Mouse (Mus musculus) frontal cortex, postnatal 25 days (tissue): ENCODE measurements around the gene Nps.
"Not testable (repeated sequence)": the region's sequence is repeated elsewhere in the genome, so short reads cannot be mapped to it uniquely, and the experiment has no call there.

Source experiments
- DNase-seq, 2 experiments: peaks; one replicate each; pipeline ENCODE4 v3.0.0; 2022; ENCODE audit warnings: low spot score in 2 of 2

Gene Nps

GRCm38 (mm10) chr7:135258053-135258753 lies at the start of gene Nps:
TSS of gene Nps (plus strand) at chr7:135258703.
- not testable (repeated sequence) for DNase-seq

DNA sequence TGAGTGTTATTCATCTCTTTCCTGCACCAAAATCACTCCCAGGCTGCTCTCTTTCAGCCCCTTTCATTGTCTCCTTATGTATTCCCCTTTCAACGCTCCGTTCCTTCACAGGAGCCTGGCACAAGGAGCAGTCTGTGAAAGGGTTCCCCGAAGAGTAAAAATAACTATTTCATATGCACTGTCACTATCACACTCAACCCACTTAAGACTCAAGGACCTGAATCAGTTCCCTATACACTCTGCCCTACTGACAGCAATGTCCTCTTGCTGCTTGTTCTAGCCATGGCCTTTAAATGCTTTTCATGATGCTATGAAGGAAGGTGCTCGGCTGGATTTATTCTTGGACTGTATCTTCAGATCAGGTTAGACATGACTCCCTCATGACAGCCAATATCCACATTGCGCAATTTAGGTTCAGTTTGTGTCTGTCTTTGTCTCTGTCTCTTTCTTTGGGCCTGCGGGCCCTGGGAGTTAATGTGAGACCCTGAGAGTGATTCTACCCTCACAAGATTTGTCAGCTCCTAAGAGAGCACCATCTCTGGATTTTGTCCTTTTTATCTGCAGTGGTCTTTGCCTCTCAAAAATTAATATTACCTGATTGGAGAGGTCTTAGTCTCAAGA lies 49.4 kb upstream of the Nps start:
- no peak for DNase-seq

GRCm38 (mm10) chr7:135210296-135210695 lies 48.2 kb upstream of the Nps start:
- DNase-seq = no peak

DNA sequence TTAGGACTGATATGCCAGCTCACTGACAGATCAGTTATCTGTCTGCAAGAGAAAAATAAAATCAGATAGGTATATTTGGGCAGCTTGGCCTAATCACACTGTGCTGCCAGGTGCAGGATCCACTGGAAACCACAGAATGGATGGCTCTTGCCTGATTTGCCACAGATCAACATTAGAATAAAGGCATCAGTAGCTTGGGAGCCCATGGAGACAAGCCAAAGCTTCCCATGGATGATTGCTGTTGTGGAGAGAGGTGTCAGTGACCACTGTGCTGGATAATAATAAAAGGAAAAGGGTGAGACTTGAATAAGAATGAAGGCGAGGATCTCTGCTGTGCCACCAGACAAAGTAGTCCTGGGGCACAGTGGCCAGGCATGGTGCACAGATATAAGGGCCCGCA lies 47.7 kb upstream of the Nps start:
- DNase-seq = no peak

- no peak for DNase-seq
Measured at GRCm38 (mm10) chr7:135212505-135212904, 46.0 kb upstream of the Nps start.

- no peak for DNase-seq
Measured at GRCm38 (mm10) chr7:135221475-135221874, 37.0 kb upstream of the Nps start.

DNA sequence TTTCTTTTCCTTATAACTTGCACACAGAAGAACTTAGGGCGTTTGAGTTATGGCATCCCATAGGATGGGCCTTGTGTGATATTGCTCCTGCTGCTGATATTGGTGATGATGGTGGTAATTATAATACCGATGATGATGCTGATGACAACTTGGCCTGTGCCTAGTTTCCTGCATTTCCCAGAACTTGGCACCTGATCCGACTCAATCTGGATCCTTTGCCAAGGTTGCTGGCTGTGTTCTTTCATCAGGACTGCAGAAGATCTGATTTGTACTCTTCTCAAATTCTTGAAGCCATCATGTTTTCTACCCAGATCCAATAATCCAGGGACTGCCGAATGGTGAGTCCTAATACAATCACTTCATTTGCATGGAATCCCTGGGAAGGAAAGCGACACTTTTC lies 32.5 kb upstream of the Nps start:
- DNase-seq = no peak

DNA sequence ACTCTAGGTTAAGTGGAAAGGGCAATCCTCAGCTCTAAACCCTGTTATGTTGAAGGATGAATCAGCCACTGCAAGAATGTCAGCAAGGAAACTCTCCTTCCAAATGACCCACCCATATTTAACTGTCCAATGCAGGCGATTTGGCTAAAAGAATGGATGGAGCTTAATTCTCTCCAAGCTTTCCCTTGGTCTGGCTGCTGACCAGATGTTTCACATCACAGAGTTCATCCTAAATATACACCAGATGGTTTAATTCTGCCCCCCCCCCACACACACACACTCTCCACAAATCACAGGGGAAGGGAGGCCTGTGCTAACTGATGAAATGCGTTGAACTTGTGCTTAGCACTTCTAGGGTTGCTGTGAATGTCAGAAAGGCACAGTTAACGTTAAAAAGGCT lies 21.4 kb upstream of the Nps start:
- no peak for DNase-seq

DNA sequence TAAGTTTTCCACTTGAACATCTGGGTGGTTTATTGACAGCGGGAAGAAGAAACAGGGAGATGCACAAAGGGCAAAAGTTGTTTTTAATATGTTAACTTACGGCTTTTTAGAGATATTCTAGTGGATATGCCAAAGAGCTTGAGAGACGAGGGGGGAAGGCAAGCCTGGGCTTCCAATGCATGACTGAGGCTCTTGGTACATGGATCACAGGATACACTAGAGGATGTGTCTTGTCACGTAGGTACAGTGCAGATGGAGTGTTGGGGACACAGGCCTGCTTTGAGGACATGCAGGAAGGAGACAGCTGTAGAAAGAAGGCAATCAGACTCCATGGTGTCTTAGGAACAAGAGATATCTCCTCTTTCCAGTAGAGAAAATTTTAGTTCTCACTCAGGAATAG lies 19.1 kb upstream of the Nps start:
- no peak for DNase-seq

DNA sequence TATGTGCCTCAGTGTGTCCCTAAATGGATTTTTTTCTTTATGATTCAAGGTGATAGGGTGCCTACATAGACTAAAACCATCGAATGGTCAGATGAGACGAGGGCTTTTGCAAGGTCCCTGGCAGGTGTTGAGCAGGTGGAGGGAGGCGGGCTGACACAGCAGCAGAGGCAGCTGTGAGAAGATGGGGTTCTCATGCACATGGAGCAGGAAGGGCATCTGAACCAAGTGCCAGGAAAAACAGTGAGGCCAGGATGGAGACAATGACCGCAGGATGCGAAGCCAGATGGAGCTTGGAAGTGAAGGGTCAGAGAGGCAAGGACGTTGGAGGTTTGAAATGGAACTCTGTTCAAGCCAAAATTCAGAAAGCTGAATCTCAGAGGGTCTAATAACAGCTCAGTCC lies 18.5 kb upstream of the Nps start:
- DNase-seq = no peak

- no peak for DNase-seq
Measured at GRCm38 (mm10) chr7:135240636-135241035, 17.9 kb upstream of the Nps start.

- DNase-seq = no peak
Measured at GRCm38 (mm10) chr7:135244171-135244880, 14.2 kb upstream of the Nps start.

DNA sequence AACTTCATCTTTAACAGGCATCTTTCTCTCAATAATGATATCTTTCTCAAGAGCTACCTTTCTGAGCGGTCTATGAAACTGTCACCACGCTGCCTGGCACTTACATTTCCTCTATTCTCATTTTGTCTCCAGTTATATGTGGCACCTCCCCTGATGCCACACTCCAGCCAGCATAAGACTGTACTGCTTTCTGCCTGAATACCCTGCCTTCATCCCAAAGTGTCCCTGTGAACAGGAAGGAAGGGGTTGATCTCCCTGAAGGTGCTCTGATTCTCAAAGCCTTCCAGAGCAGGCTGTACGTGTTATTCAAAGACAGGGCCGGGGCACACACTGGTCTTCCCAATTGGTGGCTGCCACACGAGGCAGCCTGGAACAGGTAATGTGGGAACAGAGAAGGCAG lies 12.1 kb upstream of the Nps start:
- no peak for DNase-seq

GRCm38 (mm10) chr7:135253249-135253648 lies 5.3 kb upstream of the Nps start:
- no peak for DNase-seq

DNA sequence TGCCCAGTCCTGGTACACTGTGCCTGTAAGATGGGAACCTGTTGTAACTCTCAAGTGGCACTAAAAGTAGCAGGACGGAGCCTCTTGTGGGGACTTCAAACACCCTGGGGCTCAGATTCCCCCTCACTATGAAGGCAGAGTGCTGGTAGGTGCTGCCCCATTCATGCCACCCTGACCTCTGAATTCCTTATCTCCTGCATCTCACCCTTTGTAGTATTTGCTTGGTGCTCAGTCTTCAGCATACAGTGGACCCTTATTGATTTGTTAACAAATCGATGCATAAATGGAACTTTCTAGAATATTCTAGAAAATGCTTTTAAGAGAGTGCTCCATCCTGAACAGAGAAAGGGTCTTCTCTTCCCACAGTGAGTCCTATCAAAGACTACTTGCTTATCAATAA lies 4.1 kb upstream of the Nps start:
- no peak for DNase-seq

DNA sequence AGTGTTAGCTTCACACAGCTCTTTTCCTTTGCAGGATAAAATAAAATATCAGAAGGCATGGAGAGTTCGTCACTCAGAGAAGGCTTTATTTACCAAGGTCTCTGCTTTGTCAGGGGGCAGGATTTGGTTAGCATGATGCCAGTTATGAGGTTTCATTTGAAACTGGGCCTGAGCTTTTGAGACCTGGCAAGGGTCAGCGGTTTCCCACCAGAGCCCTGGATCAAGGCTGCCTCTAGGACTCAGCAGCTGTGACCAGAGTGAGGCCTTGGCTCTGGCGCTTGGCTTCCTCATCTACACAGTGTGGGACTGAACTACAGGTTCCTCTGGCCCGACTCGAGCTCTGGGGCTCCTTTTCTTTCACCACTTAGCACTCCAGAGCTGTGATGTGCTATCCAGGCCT lies 12.5 kb downstream of the Nps start:
- DNase-seq = no peak

DNA sequence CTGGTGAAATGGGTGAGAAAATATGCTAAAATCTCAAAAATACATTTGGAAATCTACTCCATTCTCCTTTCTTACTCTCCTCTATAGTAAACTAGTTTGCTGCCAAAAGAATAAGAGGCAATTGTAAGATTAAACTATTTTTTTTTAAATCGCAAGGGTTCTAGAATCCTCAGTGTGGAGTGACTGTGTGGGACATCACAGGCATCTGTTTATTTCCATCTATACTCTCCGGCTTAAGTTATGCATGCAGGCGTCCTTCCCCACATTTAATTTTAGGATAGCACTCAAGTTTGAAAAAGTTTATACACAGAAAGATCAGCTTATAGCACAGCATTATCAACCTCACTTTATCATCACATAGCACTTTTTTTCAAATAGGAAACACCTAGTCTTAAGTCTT lies 24.7 kb downstream of the Nps start:
- no peak for DNase-seq

DNA sequence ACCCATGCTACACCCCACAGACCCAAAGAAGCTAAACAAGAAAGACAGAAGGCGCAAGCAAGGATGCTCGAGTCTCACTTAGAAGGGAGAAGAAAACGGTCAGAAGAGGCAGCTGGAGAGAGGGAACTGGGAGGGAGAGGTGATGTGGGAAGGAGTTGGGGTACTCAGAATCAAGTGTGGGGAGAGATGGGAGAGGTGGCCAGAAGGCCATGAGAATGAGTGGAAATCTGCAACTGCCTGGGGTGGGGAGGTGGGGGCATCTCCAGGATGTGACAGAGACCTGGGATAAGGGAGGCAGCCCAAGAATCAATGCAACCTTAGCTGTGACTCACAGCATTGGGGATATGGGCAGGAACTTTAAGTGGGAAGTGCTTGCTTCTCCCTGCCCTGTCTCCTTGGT lies 31.5 kb downstream of the Nps start:
- DNase-seq = no peak

GRCm38 (mm10) chr7:135291646-135292236 lies 33.2 kb downstream of the Nps start:
- DNase-seq = no peak

DNA sequence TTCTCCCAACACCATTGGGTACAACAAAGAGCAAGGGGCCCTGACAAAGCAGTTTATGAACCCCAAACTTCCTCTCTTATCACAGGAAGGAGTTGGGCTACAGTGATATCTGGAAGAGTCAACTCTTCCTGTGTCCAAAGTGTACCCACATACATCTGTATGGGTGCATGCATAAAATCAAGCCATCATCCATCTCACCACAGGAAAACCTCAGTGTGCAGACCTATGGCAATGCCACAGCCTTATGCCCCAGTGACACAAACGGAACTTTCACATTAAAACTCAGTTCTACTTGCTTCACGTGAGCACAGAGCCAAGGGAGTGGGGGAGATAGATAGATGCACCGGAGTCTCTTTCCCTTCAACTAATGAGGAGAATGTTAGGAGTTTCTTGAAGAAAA lies 36.0 kb downstream of the Nps start:
- DNase-seq = no peak

DNA sequence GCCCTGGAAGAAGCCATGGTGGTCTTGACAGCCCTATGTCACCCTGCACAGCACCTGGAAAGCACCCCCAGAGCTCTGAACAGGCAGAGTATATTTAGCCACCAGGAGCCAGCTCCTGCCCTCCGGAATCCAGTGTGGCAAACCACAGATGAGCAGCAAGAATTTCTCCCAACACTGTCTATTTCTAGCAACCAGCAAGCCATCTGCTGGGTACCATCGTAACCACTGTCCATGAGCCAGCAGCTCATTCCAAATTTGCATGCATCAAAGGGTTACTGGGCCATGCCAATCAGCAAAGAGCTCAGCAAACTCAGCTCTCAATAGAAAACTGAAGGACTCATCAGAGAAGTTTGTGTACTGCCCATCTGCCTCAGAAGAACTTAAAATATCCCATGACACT lies 46.0 kb downstream of the Nps start:
- no peak for DNase-seq
